Mouse (Mus musculus): ENCODE measurements at regions not wholly inside any gene's neighbourhood (a gene's known extent, or its start where the extent isn't known, plus 50 kb on each side); places are given as distances from the start of the nearest gene placed in this dataset.
"Not testable (repeated sequence)": the region's sequence is repeated elsewhere in the genome, so short reads cannot be mapped to it uniquely, and the experiment has no call there.

GRCm38 (mm10) chr11:8762133-8762532 lies 97.8 kb upstream of the Tns3 start:
- H3K4me1 ChIP-seq (ENCODE audit: insufficient read depth) = no peaks in the 10 kb centered on the region
- DNase-seq (no peak), ATAC-seq (ENCODE audit: insufficient read depth) (no peak)
- H3K4me2 ChIP-seq = no peak overlapping the region
- H3K4me3 ChIP-seq (ENCODE audit: low read depth, low read length) = no peak overlapping the region
- no peak overlapping the region for H3K9ac ChIP-seq
- 81% methylated on average over 2 of the region's 2 CpGs for WGBS
- H3K9me3 ChIP-seq (ENCODE audit: low read depth, low read length) = no peaks in the 10 kb centered on the region
- no peaks in the 10 kb centered on the region for H3K27me3 ChIP-seq (ENCODE audit: insufficient read depth, low read length)
- TF ChIP-seq CTCF (IDR thresholded peaks at IDR 0.05; ENCODE audit: low read depth) = no peak
- H3K27ac ChIP-seq (ENCODE audit: low read depth) = no peak overlapping the region
- no peaks in the 10 kb centered on the region for H3K36me3 ChIP-seq (ENCODE audit: insufficient read depth)

- Histone ChIP-seq H3K4me3 (ENCODE audit: low read depth, low read length) (no peak overlapping the region), H3K27me3 (ENCODE audit: insufficient read depth, low read length) (no peaks in the 10 kb centered on the region), H3K27ac (ENCODE audit: low read depth) (no peak overlapping the region), H3K4me2 (no peak overlapping the region), H3K9me3 (ENCODE audit: low read depth, low read length) (no peaks in the 10 kb centered on the region), H3K4me1 (ENCODE audit: insufficient read depth) (no peaks in the 10 kb centered on the region), H3K9ac (no peak overlapping the region), H3K36me3 (ENCODE audit: insufficient read depth) (no peaks in the 10 kb centered on the region)
- TF ChIP-seq CTCF (IDR thresholded peaks at IDR 0.05; ENCODE audit: low read depth) = no peak
- ATAC-seq (ENCODE audit: insufficient read depth) = no peak
- DNase-seq = no peak
Observed at GRCm38 (mm10) chr11:8761626-8762025, 97.3 kb upstream of the Tns3 start.

- DNase-seq = no peak
- 81% methylated on average over 1 of the region's 1 CpGs for WGBS
- Histone ChIP-seq H3K27me3 (ENCODE audit: insufficient read depth, low read length) (no peaks in the 10 kb centered on the region), H3K27ac (ENCODE audit: low read depth) (no peak overlapping the region), H3K4me2 (no peak overlapping the region), H3K4me1 (ENCODE audit: insufficient read depth) (no peaks in the 10 kb centered on the region), H3K4me3 (ENCODE audit: low read depth, low read length) (no peak overlapping the region), H3K9me3 (ENCODE audit: low read depth, low read length) (no peaks in the 10 kb centered on the region), H3K36me3 (ENCODE audit: insufficient read depth) (no peaks in the 10 kb centered on the region), H3K9ac (no peak overlapping the region)
- ATAC-seq (ENCODE audit: insufficient read depth) = no peak
- no peak for TF ChIP-seq CTCF (IDR thresholded peaks at IDR 0.05; ENCODE audit: low read depth)
Observed at GRCm38 (mm10) chr11:8759858-8760257, 95.5 kb upstream of the Tns3 start.

- not testable (repeated sequence) for DNase-seq; ATAC-seq (ENCODE audit: insufficient read depth); H3K4me3 ChIP-seq (ENCODE audit: low read depth, low read length); H3K27me3 ChIP-seq (ENCODE audit: insufficient read depth, low read length); H3K9me3 ChIP-seq (ENCODE audit: low read depth, low read length); H3K4me1 ChIP-seq (ENCODE audit: insufficient read depth); H3K27ac ChIP-seq (ENCODE audit: low read depth); H3K4me2 ChIP-seq; H3K9ac ChIP-seq; H3K36me3 ChIP-seq (ENCODE audit: insufficient read depth)
- 38% methylated on average over 2 of the region's 2 CpGs for WGBS
Observed at GRCm38 (mm10) chr11:8754508-8754907, 90.2 kb upstream of the Tns3 start.

GRCm38 (mm10) chr11:8735784-8736183 lies 71.4 kb upstream of the Tns3 start:
- not testable (repeated sequence) for H3K4me3 ChIP-seq (ENCODE audit: low read depth, low read length); DNase-seq; ATAC-seq (ENCODE audit: insufficient read depth); H3K9me3 ChIP-seq (ENCODE audit: low read depth, low read length); H3K27me3 ChIP-seq (ENCODE audit: insufficient read depth, low read length); H3K27ac ChIP-seq (ENCODE audit: low read depth); H3K9ac ChIP-seq; H3K36me3 ChIP-seq (ENCODE audit: insufficient read depth); H3K4me1 ChIP-seq (ENCODE audit: insufficient read depth); H3K4me2 ChIP-seq
- WGBS = 72% methylated on average over 3 of the region's 3 CpGs

- Histone ChIP-seq H3K4me1 (ENCODE audit: insufficient read depth) (no peaks in the 10 kb centered on the region; the same call in 1 of the 2 replicates), H3K4me2 (no peak overlapping the region), H3K27ac (ENCODE audit: low read depth) (no peak overlapping the region), H3K36me3 (ENCODE audit: insufficient read depth) (no peaks in the 10 kb centered on the region), H3K27me3 (ENCODE audit: insufficient read depth, low read length) (no peaks in the 10 kb centered on the region), H3K4me3 (ENCODE audit: low read depth, low read length) (no peak overlapping the region), H3K9me3 (ENCODE audit: low read depth, low read length) (no peaks in the 10 kb centered on the region), H3K9ac (no peak overlapping the region)
- DNase-seq (no peak), ATAC-seq (ENCODE audit: insufficient read depth) (no peak)
- no peak for TF ChIP-seq CTCF (IDR thresholded peaks at IDR 0.05; ENCODE audit: low read depth)
- WGBS = 86% methylated on average over 5 of the region's 5 CpGs
Observed at GRCm38 (mm10) chr11:8727007-8727406, 62.7 kb upstream of the Tns3 start.

- 42% methylated on average over 4 of the region's 4 CpGs for WGBS
- Histone ChIP-seq H3K9me3 (ENCODE audit: low read depth, low read length) (no peaks in the 10 kb centered on the region), H3K4me3 (ENCODE audit: low read depth, low read length) (no peak overlapping the region), H3K36me3 (ENCODE audit: insufficient read depth) (no peaks in the 10 kb centered on the region), H3K27ac (ENCODE audit: low read depth) (no peak overlapping the region), H3K9ac (no peak overlapping the region), H3K4me1 (ENCODE audit: insufficient read depth) (no peaks in the 10 kb centered on the region; the same call in 1 of the 2 replicates), H3K27me3 (ENCODE audit: insufficient read depth, low read length) (no peaks in the 10 kb centered on the region), H3K4me2 (no peak overlapping the region)
- no peak for DNase-seq
- TF ChIP-seq CTCF (IDR thresholded peaks at IDR 0.05; ENCODE audit: low read depth) = no peak
- ATAC-seq (ENCODE audit: insufficient read depth) = no peak
Observed at GRCm38 (mm10) chr11:8725505-8725904, 61.2 kb upstream of the Tns3 start.

- H3K36me3 ChIP-seq (ENCODE audit: insufficient read depth) = no peaks in the 10 kb centered on the region
- no peaks in the 10 kb centered on the region for H3K27me3 ChIP-seq (ENCODE audit: insufficient read depth, low read length)
- H3K27ac ChIP-seq (ENCODE audit: low read depth) = no peak overlapping the region
- H3K9me3 ChIP-seq (ENCODE audit: low read depth, low read length) = no peaks in the 10 kb centered on the region
- H3K4me1 ChIP-seq (ENCODE audit: insufficient read depth) = no peaks in the 10 kb centered on the region; the same call in 1 of the 2 replicates
- WGBS = 24% methylated on average over 5 of the region's 5 CpGs
- no peak overlapping the region for H3K9ac ChIP-seq
- H3K4me3 ChIP-seq (ENCODE audit: low read depth, low read length) = no peak overlapping the region
- H3K4me2 ChIP-seq = no peak overlapping the region
- DNase-seq = no peak
- ATAC-seq (ENCODE audit: insufficient read depth) = no peak
- TF ChIP-seq CTCF (IDR thresholded peaks at IDR 0.05; ENCODE audit: low read depth) = no peak
Observed at GRCm38 (mm10) chr11:8723102-8723640, 58.8 kb upstream of the Tns3 start.
